Comparison of ENCODE assay signal across 27 mouse cellular contexts in the genomic region with DNA sequence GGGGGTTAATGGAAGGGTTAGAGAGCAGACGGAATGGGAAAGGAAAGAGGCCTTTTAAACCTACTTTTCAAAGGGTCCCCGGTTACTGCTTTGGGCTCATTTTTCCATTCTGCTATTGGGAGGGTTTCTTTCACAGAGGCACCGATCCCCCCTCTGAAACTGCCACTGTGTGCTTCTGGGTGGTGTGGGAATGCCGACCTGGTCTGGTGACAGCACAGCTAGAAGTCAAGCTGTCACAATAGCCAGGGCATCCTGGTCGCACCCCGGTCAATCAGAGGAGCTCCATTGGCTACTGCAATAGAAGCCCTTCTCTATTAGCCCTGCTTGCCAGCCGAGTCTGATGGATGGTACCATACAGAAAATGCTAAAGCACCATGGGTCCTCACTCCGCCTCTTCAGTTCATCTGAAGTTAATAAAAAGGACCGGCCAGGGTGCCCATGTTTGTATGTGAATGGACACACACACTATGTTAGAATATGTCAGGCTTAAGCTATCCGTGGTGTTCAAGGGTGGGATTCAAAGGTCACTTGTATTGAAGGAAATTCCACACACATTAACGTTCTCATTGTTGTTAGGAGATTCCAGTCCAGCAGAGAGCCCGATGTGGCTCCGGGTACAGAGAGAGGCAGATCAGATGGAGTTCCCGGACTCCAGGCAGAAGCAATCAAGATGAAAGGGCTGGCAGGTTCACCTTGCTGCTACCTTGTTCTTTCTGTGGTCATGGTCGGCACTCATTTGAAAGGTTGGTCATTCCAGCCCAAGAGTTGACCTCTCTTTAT.
A peak's percentile ranks its signal among the peaks of the same experiment; 100 is the strongest.
DNase-seq lines count a peak whose midpoint lies in the region; ATAC-seq and TF ChIP-seq lines count a peak whose summit lies in the region.
"Had no signal": no experiment of that assay in that cellular context is flagged by ENCODE, and none has a peak within 500 bp of the region (broad histone marks: within the 10 kb centered on the region; RNA-seq: fewer than 3 reads in every experiment).

No protein-coding gene starts in this region.

- H3K36me3 ChIP-seq in hindbrain, embryonic 10.5 days: no peaks in the 10 kb centered on the region
- no peaks in the 10 kb centered on the region for H3K36me3 ChIP-seq in hindbrain, embryonic 16.5 days (ENCODE audit: control insufficient read depth, insufficient read depth, low read length)
- no peaks in the 10 kb centered on the region for H3K36me3 ChIP-seq in midbrain, embryonic 12.5 days
- H3K36me3 ChIP-seq in midbrain, postnatal 0 days (ENCODE audit: insufficient read depth, low read length): no peaks in the 10 kb centered on the region
- H3K36me3 ChIP-seq in neural tube, embryonic 14.5 days (ENCODE audit: control insufficient read depth, insufficient read depth, low read length): no peaks in the 10 kb centered on the region
- H3K36me3 ChIP-seq: hindbrain, embryonic 12.5 days; limb, embryonic 12.5 days; lung, embryonic 15.5 days; midbrain, embryonic 15.5 days had no signal

- H3K4me1 ChIP-seq in hindbrain, embryonic 10.5 days (replicated peaks): peaks cover 69% of the 10 kb centered on the region
- H3K4me1 ChIP-seq in hindbrain, embryonic 16.5 days (ENCODE audit: control insufficient read depth, insufficient read depth, low read depth, low read length): no peaks in the 10 kb centered on the region; the same call in 1 of the 2 replicates
- H3K4me1 ChIP-seq in midbrain, embryonic 12.5 days: peaks cover 32% of the 10 kb centered on the region
- no peaks in the 10 kb centered on the region for H3K4me1 ChIP-seq in midbrain, postnatal 0 days (ENCODE audit: insufficient read depth, low read length)
- no peaks in the 10 kb centered on the region for H3K4me1 ChIP-seq in neural tube, embryonic 14.5 days (ENCODE audit: control insufficient read depth, insufficient read depth, low read length)
- H3K4me1 ChIP-seq: lung, embryonic 15.5 days had no signal

- no peak overlapping the region for H3K9ac ChIP-seq in hindbrain, embryonic 16.5 days (ENCODE audit: low read depth, low read length)
- H3K9ac ChIP-seq in midbrain, embryonic 12.5 days (replicated peaks): no peak overlapping the region
- H3K9ac ChIP-seq in midbrain, postnatal 0 days (replicated peaks; ENCODE audit: low read length, poor library complexity, severe bottlenecking): no peak overlapping the region
- H3K9ac ChIP-seq in neural tube, embryonic 14.5 days (replicated peaks; ENCODE audit: low read depth, low read length): no peak overlapping the region
- H3K9ac ChIP-seq: forebrain, embryonic 13.5 days; hindbrain, embryonic 12.5 days; limb, embryonic 12.5 days; lung, embryonic 15.5 days; midbrain, embryonic 15.5 days had no signal

- TF ChIP-seq CTCF in midbrain, postnatal 0 days (IDR thresholded peaks at IDR 0.05): no peak

- H3K4me2 ChIP-seq in hindbrain, embryonic 16.5 days (ENCODE audit: low read length): no peak overlapping the region
- peak overlapping the region; percentile 1; the same call in 1 of the 2 replicates for H3K4me2 ChIP-seq in midbrain, embryonic 12.5 days (replicated peaks)
- no peak overlapping the region for H3K4me2 ChIP-seq in midbrain, postnatal 0 days (ENCODE audit: low read depth, low read length, poor library complexity, severe bottlenecking)
- H3K4me2 ChIP-seq in neural tube, embryonic 14.5 days (ENCODE audit: low read depth, low read length): no peak overlapping the region
- H3K4me2 ChIP-seq: forebrain, embryonic 13.5 days; hindbrain, embryonic 12.5 days; limb, embryonic 12.5 days; liver, embryonic 11.5 days; lung, embryonic 15.5 days; midbrain, embryonic 15.5 days had no signal

- no peak for ATAC-seq in hindbrain, embryonic 16.5 days
- no peak for ATAC-seq in midbrain, embryonic 12.5 days (ENCODE audit: low FRiP score, low read depth)
- no peak for ATAC-seq in midbrain, postnatal 0 days (ENCODE audit: low FRiP score)
- ATAC-seq in neural tube, embryonic 14.5 days (ENCODE audit: low read depth): peak; percentile 13; the same call in 1 of the 2 replicates
- ATAC-seq: CD4-positive, CD25-positive, alpha-beta regulatory T cell, adult 4 months; forebrain, embryonic 13.5 days; intestine, postnatal 0 days; midbrain, embryonic 15.5 days had no signal

- peak overlapping the region; percentile 60 for H3K27ac ChIP-seq in hindbrain, embryonic 10.5 days
- H3K27ac ChIP-seq in hindbrain, embryonic 16.5 days (ENCODE audit: low read depth, low read length): no peak overlapping the region
- H3K27ac ChIP-seq in midbrain, embryonic 12.5 days (replicated peaks): no peak overlapping the region
- H3K27ac ChIP-seq in midbrain, postnatal 0 days (ENCODE audit: low read depth, low read length): no peak overlapping the region
- no peak overlapping the region for H3K27ac ChIP-seq in neural tube, embryonic 14.5 days (ENCODE audit: low read depth, low read length)
- H3K27ac ChIP-seq: forebrain, embryonic 13.5 days; hindbrain, embryonic 12.5 days; limb, embryonic 12.5 days; lung, embryonic 15.5 days; midbrain, embryonic 15.5 days had no signal

- WGBS in hindbrain, embryonic 10.5 days: 23% methylated on average over 15 of the region's 15 CpGs
- 26% methylated on average over 15 of the region's 15 CpGs for WGBS in hindbrain, embryonic 16.5 days
- WGBS in midbrain, embryonic 12.5 days: 15% methylated on average over 15 of the region's 15 CpGs
- WGBS in midbrain, postnatal 0 days: 33% methylated on average over 15 of the region's 15 CpGs
- WGBS in neural tube, embryonic 14.5 days: 11% methylated on average over 15 of the region's 15 CpGs

- H3K9me3 ChIP-seq in hindbrain, embryonic 10.5 days: no peaks in the 10 kb centered on the region
- H3K9me3 ChIP-seq in hindbrain, embryonic 16.5 days (ENCODE audit: control insufficient read depth, low read length): no peaks in the 10 kb centered on the region
- H3K9me3 ChIP-seq in midbrain, embryonic 12.5 days: no peaks in the 10 kb centered on the region
- H3K9me3 ChIP-seq in midbrain, postnatal 0 days (ENCODE audit: low read length): no peaks in the 10 kb centered on the region
- no peaks in the 10 kb centered on the region for H3K9me3 ChIP-seq in neural tube, embryonic 14.5 days (ENCODE audit: control insufficient read depth, low read length)
- H3K9me3 ChIP-seq: forebrain, embryonic 13.5 days; hindbrain, embryonic 12.5 days; limb, embryonic 12.5 days; lung, embryonic 15.5 days; midbrain, embryonic 15.5 days had no signal

- DNase-seq in hindbrain, embryonic 10.5 days (ENCODE audit: low spot score): peak; percentile 77
- DNase-seq in midbrain, postnatal 0 days (ENCODE audit: low spot score): no peak
- DNase-seq in embryo, embryonic 11 days: peak; percentile 44
- DNase-seq in frontal cortex, postnatal 14 days (ENCODE audit: low spot score in 2 of 2): no peak
- DNase-seq: adrenal gland, postnatal 36 days; cerebellum, adult 2 months; cerebellum, postnatal 25 days; heart, postnatal 14 days; kidney, adult 9 months; kidney, postnatal 14 days; right cerebral cortex, adult 18-20 months; spleen, adult 18-20 months; thymus, adult 18-20 months; thymus, postnatal 25 days had no signal

- no peak overlapping the region for H3K4me3 ChIP-seq in hindbrain, embryonic 10.5 days
- H3K4me3 ChIP-seq in hindbrain, embryonic 16.5 days (ENCODE audit: low read length): no peak overlapping the region
- no peak overlapping the region for H3K4me3 ChIP-seq in midbrain, embryonic 12.5 days
- no peak overlapping the region for H3K4me3 ChIP-seq in midbrain, postnatal 0 days (ENCODE audit: low read depth, low read length)
- no peak overlapping the region for H3K4me3 ChIP-seq in neural tube, embryonic 14.5 days (ENCODE audit: low read depth, low read length)
- H3K4me3 ChIP-seq: erythroblast, embryonic 14.5 days; forebrain, embryonic 13.5 days; hindbrain, embryonic 12.5 days; limb, embryonic 12.5 days; lung, embryonic 15.5 days; midbrain, embryonic 15.5 days; myocyte had no signal

- peaks cover 5% of the 10 kb centered on the region; the same call in 1 of the 2 replicates for H3K27me3 ChIP-seq in hindbrain, embryonic 10.5 days (ENCODE audit: insufficient read depth, poor library complexity, severe bottlenecking)
- no peaks in the 10 kb centered on the region for H3K27me3 ChIP-seq in hindbrain, embryonic 16.5 days (replicated peaks; ENCODE audit: control insufficient read depth, insufficient read depth, low read length)
- peaks cover 9% of the 10 kb centered on the region; the same call in 1 of the 2 replicates for H3K27me3 ChIP-seq in midbrain, embryonic 12.5 days
- H3K27me3 ChIP-seq in midbrain, postnatal 0 days (ENCODE audit: insufficient read depth, low read length): no peaks in the 10 kb centered on the region
- H3K27me3 ChIP-seq in neural tube, embryonic 14.5 days (ENCODE audit: control insufficient read depth, insufficient read depth, low read length): no peaks in the 10 kb centered on the region
- H3K27me3 ChIP-seq: forebrain, embryonic 13.5 days; hindbrain, embryonic 12.5 days; limb, embryonic 12.5 days; lung, embryonic 15.5 days; midbrain, embryonic 15.5 days had no signal

Comparison
In these comparisons a context has a peak if more than half of its experiments do, and no peak if none do; other contexts are left out.
1. DNase-seq: peak in hindbrain, embryonic 10.5 days (single experiment) and embryo, embryonic 11 days (single experiment); none in midbrain, postnatal 0 days (single experiment) and frontal cortex, postnatal 14 days (0 of 2).